Mouse (Mus musculus) forebrain, embryonic 11.5 days (tissue): ENCODE data around the gene Psma1. TPM values are rescaled to one million over a fixed set of nuclear protein-coding genes. Genes with fewer than 3 reads are reported as not detected.

ENCODE experiments used
- ATAC-seq: fragments of 200-750 bp; cut with Nextera tagmentation; replicated peaks from 2 replicates; pipeline ENCODE4 v1.8.0; 2017; ENCODE audit warnings: moderate TSS enrichment; ENCODE audit not compliant: low FRiP score
- DNase-seq: peaks from one replicate; pipeline ENCODE4 v3.0.0-alpha.2; 2017; ENCODE audit warnings: low spot score
- H3K27ac ChIP-seq: fragments of 300-500 bp; sonication (generic); 2 replicates; pipeline ENCODE4 v1.5.1; 2014; ENCODE audit warnings: low read depth, low read length
- H3K27me3 ChIP-seq: fragments of 300-500 bp; sonication (generic); 2 replicates; pipeline ENCODE4 v1.6.1; 2014; ENCODE audit warnings: mild to moderate bottlenecking, low read length, mixed read lengths; ENCODE audit not compliant: control insufficient read depth, insufficient read depth
- H3K36me3 ChIP-seq: fragments of 300-500 bp; sonication (generic); 2 replicates; pipeline ENCODE4 v1.6.1; 2014; ENCODE audit warnings: mild to moderate bottlenecking, low read length, moderate library complexity, mixed read lengths; ENCODE audit not compliant: control insufficient read depth, insufficient read depth
- H3K4me1 ChIP-seq: fragments of 300-500 bp; sonication (generic); replicated peaks from 2 replicates; pipeline ENCODE4 v1.6.1; 2014; ENCODE audit warnings: low read length, mixed read lengths; ENCODE audit not compliant: control insufficient read depth, insufficient read depth
- H3K4me2 ChIP-seq: fragments of 300-500 bp; sonication (generic); 2 replicates; pipeline ENCODE4 v1.6.1; 2014; ENCODE audit warnings: low read depth, mild to moderate bottlenecking, low read length, moderate library complexity, mixed read lengths; ENCODE audit not compliant: severe bottlenecking
- H3K4me3 ChIP-seq: fragments of 300-500 bp; sonication (generic); 2 replicates; pipeline ENCODE4 v1.5.1; 2014; ENCODE audit warnings: low read depth, low read length
- H3K9ac ChIP-seq: fragments of 300-500 bp; sonication (generic); 2 replicates; pipeline ENCODE4 v1.6.1; 2014; ENCODE audit warnings: low read length
- H3K9me3 ChIP-seq: fragments of 300-500 bp; sonication (generic); 2 replicates; pipeline ENCODE4 v1.6.1; 2016; ENCODE audit warnings: low read length, mixed read lengths; ENCODE audit not compliant: control insufficient read depth
- WGBS: fragments of 180-500 bp; shearing (Covaris S2); extraction: QIAGEN DNeasy Blood & Tissue Kit; methylation state at CpG from one replicate; pipeline ENCODE4 v1.1.7; 2014; 5-methylcytosine and 5-hydroxymethylcytosine counted together
- polyA plus RNA-seq: library from polyadenylated mRNA; unstranded; fragments of >200 nt; fragmentation: Nextera tagmentation; extraction: Ambion mirVana; gene quantifications from 2 replicates; pipeline ENCODE4 v1.2.1, GENCODE M21; 2014

The Psma1 gene
- polyA plus RNA-seq, 1 experiment from 2014 or later = 477 TPM

DNA sequence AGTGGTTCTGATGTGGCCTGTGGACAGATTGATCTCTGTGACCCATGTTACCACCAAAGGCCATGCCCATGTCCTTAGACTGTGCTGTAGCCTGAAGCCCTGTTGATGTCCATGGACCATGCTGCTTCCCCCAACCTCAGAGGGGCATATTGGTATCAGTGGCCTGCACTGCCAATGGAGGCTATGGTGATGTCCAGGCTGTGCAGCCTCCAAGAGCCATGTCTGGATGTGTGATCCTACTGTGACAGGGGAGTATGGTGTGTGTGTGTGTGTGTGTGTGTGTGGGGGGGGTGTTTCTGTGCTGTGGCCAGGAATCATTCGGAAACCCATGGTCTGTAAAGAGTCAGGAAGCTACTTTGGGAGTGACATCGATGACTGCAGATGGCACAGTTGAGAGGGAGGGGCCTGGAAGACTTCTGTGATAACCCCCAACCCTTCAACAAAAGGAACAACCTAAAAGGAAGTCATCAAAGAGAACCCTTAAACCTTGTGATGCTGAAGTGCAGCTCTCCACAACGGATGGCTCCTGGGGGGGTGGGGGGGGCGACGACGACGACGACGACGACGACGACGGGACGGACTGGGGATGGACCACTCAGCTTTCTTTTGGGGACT is 8.5 kb upstream of the Psma1 start:
- ATAC-seq = no peak
- no peak overlapping the region for H3K4me2 ChIP-seq
- H3K4me1 ChIP-seq = no peaks in the 10 kb centered on the region
- no peak overlapping the region for H3K4me3 ChIP-seq
- H3K27ac ChIP-seq = no peak overlapping the region
- DNase-seq = no peak
- no peak overlapping the region for H3K9ac ChIP-seq
- H3K9me3 ChIP-seq = no peaks in the 10 kb centered on the region
- H3K27me3 ChIP-seq = no peaks in the 10 kb centered on the region
- no peaks in the 10 kb centered on the region for H3K36me3 ChIP-seq
- WGBS = 93% methylated on average over 14 of the region's 14 CpGs

DNA sequence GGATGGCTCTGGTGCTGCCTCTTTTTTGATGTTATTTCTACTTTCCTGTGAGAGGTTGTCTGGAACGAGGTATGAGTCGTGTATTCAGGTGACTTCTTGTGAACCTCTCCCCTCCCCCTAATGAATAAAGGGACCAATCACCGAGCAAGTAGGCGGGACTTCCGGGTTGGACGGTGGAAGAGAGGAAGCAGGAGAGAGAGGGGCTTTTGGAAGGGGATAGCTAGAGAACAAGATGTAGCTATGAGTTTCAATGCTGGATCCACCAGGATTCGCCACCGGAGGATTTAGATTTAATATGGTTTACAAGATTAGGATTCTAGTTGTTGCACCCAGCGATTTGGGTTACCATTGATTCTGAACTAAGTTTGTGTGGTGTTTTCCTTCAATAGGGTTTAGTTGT is 7.1 kb upstream of the Psma1 start:
- Histone ChIP-seq H3K36me3 (no peaks in the 10 kb centered on the region), H3K9me3 (no peaks in the 10 kb centered on the region), H3K9ac (no peak overlapping the region), H3K4me3 (no peak overlapping the region), H3K4me1 (no peaks in the 10 kb centered on the region), H3K27me3 (no peaks in the 10 kb centered on the region), H3K27ac (no peak overlapping the region), H3K4me2 (no peak overlapping the region)
- ATAC-seq = no peak
- no peak for DNase-seq
- WGBS = 81% methylated on average over 9 of the region's 9 CpGs

DNA sequence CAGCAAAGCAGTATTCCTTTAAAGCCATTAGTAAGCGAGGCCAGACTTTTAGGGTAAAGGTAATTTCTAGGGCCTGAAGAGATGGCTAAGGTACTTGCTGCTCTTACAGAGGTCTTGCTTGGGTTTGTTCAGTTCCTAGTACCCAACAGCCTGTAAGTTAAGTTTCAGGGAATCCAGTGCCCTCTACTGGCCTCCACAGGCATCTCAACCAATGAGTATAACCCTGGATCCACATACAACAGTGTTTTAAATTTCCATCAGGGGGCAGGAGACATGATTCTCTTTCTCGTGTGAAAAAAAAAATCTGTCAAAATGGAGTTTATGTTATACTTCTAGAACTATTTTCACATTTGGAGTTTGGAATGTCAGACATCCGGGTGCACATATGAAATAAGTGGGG is 5.8 kb upstream of the Psma1 start:
- H3K9ac ChIP-seq = no peak overlapping the region
- WGBS = 49% methylated on average over 3 of the region's 3 CpGs
- H3K9me3 ChIP-seq = no peaks in the 10 kb centered on the region
- ATAC-seq = no peak; the same call in 1 of the 2 replicates
- H3K27me3 ChIP-seq = no peaks in the 10 kb centered on the region
- DNase-seq = no peak
- no peak overlapping the region for H3K4me2 ChIP-seq
- H3K4me3 ChIP-seq = no peak overlapping the region
- H3K36me3 ChIP-seq = no peaks in the 10 kb centered on the region
- no peaks in the 10 kb centered on the region for H3K4me1 ChIP-seq
- no peak overlapping the region for H3K27ac ChIP-seq

DNA sequence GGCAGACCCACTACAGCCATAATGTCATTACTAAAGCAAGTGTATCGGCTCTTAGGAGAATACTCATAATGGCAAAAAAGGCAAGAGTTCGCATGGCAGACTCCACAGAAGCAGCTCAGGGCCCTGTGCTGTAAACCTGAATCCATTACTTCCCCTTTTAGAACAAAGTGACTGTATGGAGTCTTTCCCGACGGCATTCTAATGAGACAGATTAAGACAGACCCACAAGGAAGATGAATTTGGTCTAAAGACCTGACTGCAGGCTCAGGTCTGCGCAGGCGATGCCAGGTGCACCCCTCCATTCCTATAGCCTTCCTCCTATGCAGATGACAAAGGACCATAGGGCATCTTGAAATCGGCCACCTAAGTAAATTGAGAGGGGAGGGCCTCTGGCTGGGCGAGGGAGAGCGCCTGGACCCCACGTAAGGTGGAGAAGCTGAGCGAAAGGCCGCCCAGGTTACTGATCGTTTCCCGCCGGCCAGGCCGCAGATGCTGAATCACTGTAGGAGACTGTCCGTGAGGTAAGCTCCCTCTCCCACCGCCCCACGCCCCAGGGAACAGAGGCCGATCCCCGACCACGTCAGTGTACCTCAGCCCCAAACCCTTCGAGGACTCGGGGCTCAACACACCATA is 430 bp downstream of the Psma1 start:
- Histone ChIP-seq H3K36me3 (no peaks in the 10 kb centered on the region; the same call in 1 of the 2 replicates), H3K4me2 (peak overlapping the region; percentile 87), H3K9ac (peak overlapping the region; percentile 80), H3K27me3 (no peaks in the 10 kb centered on the region), H3K4me1 (no peaks in the 10 kb centered on the region; the same call in 1 of the 2 replicates), H3K9me3 (no peaks in the 10 kb centered on the region), H3K4me3 (peak overlapping the region; percentile 69), H3K27ac (peak overlapping the region; percentile 41; the same call in 1 of the 2 replicates)
- DNase-seq = no peak
- under 1% methylated on average over 24 of the region's 24 CpGs for WGBS
- ATAC-seq = no peak

DNA sequence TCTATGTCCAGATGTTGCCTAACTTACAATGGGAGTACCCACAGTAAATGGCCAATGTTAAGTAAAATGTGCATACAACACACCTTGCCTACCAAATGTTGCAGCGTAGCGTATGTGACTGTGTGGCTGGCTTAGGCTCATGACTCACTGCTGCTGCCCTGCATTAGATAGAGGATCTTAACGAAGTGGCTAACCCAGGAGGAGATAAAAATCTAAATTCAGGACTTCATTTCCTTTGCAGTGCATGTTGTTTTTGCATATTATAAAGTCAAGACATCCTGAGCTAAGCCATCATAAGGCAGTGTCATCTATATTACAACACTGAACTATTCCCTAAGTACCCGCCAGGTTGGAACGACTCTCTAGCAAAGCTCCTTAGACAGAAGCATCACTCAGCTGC is 7.5 kb downstream of the Psma1 start:
- no peak overlapping the region for H3K9ac ChIP-seq
- DNase-seq (no peak), ATAC-seq (no peak)
- no peaks in the 10 kb centered on the region for H3K27me3 ChIP-seq
- 91% methylated on average over 5 of the region's 5 CpGs for WGBS
- H3K9me3 ChIP-seq = no peaks in the 10 kb centered on the region
- peaks cover 34% of the 10 kb centered on the region for H3K36me3 ChIP-seq
- no peak overlapping the region for H3K27ac ChIP-seq
- no peak overlapping the region for H3K4me2 ChIP-seq
- no peak overlapping the region for H3K4me3 ChIP-seq
- H3K4me1 ChIP-seq = no peaks in the 10 kb centered on the region

DNA sequence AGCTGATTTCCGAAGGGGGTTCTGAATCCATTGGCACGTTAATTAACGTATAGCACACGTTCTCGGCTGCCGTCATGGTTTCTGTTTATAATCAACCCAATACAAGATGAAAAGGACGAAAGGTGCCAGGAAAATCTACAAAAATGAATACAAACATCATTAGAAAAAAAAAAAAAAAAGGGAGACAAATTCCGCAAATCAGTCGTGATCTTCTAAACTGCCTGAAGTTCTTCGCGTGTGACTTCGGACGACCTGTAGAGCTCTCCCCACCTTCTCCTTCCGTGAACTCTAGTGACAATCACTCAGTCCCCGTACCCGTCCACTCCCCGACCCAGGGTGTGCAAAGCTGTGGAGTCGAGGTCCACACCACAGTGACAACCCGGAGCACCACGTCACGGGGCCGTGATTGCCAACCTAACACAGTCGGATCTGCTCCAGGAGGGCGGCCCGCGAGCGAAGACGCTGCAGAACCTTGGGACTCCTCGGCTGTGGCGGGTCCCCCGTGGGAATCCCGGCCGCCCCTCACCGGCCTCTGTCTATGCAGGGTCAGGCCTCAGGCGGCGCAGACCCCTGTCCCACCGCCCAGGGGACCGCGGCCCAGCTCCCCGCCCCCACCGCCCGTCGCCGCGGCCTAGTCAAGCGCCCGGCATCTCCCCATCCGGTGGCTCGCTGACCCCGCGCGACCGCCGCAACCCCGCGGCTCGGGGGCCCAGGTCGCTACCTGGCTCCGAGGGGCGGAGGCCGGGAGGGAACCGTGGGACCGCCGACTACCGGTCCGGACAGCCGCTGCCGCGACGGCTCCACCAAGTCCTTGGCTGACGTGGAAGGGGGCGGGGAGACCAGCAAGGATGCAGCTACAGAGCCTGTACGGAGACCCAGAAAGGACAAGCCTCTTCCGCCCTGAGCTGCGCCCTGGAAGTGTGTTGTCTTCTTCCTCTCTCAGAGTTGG is 21.8 kb downstream of the Psma1 start, which contains the start of gene Copb1:
Gene Copb1 (minus strand): TSS at position 827 of the 949 bp plus-strand sequence.
- Histone ChIP-seq H3K27me3 (no peaks in the 10 kb centered on the region), H3K4me3 (peak within 1 kb of the TSS; percentile 94), H3K9ac (peak within 1 kb of the TSS; percentile 87), H3K9me3 (no peaks in the 10 kb centered on the region; the same call in 1 of the 2 replicates), H3K36me3 (peaks cover 7% of the 10 kb centered on the region), H3K4me1 (no peaks in the 10 kb centered on the region), H3K27ac (0 out of 2 replicates have a peak within 1 kb of the TSS, but pooled peaks have one; percentile 31), H3K4me2 (peak within 1 kb of the TSS; percentile 85)
- 3% methylated on average over 64 of the region's 75 CpGs for WGBS
- peak; percentile 93 for DNase-seq
- peak; percentile 98 for ATAC-seq

DNA sequence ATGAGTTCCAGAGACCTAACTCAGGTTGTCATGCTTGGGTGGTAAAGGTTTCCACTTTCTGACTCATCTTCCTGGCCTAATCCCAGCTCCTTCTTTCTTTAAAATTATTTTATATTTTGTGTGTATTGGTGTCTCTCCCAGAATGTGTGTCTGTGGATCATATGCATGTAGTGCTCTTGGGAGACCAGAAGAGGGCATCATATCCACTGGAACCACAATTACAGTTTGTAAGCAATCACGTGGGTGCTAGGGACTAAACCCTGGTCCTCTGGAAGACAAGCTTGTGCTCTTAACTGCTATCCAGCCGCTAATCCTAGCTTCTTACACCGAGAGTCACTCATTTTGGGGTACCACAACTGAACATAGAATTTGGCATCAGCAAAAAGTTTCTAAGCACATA is 24.2 kb downstream of the Psma1 start:
- Histone ChIP-seq H3K27me3 (no peaks in the 10 kb centered on the region), H3K4me1 (no peaks in the 10 kb centered on the region), H3K9ac (no peak overlapping the region), H3K4me3 (no peak overlapping the region), H3K9me3 (no peaks in the 10 kb centered on the region; the same call in 1 of the 2 replicates), H3K36me3 (peaks cover 7% of the 10 kb centered on the region), H3K27ac (no peak overlapping the region), H3K4me2 (no peak overlapping the region)
- no peak for ATAC-seq
- DNase-seq = no peak
- WGBS = 91% methylated on average over 3 of the region's 3 CpGs

DNA sequence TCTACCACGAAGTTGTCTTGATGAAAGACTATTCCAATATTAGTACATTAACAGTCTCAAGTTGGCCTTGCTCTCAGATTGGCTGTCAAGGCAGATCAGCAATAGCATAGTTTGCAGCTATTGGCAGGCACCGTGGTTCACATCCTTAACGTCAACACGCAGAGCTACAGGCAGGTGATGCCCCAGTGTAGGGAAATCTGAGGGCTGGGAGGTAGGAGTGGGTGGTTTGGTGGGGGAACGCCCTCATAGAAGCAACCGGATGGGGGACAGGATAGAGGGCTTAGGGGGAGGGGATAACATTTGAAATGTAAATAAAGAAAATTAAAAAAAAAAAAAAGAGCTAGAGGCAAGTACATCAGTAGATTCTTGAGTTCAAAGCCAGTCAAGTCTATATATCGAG is 41.9 kb downstream of the Psma1 start:
- no peak overlapping the region for H3K9ac ChIP-seq
- ATAC-seq (no peak), DNase-seq (no peak)
- H3K27me3 ChIP-seq = no peaks in the 10 kb centered on the region
- H3K36me3 ChIP-seq = peaks cover 3% of the 10 kb centered on the region; the same call in 1 of the 2 replicates
- WGBS = 86% methylated on average over 7 of the region's 7 CpGs
- H3K4me1 ChIP-seq = no peaks in the 10 kb centered on the region
- no peak overlapping the region for H3K27ac ChIP-seq
- H3K4me3 ChIP-seq = no peak overlapping the region
- no peak overlapping the region for H3K4me2 ChIP-seq
- no peaks in the 10 kb centered on the region for H3K9me3 ChIP-seq
